In the genomic region with DNA sequence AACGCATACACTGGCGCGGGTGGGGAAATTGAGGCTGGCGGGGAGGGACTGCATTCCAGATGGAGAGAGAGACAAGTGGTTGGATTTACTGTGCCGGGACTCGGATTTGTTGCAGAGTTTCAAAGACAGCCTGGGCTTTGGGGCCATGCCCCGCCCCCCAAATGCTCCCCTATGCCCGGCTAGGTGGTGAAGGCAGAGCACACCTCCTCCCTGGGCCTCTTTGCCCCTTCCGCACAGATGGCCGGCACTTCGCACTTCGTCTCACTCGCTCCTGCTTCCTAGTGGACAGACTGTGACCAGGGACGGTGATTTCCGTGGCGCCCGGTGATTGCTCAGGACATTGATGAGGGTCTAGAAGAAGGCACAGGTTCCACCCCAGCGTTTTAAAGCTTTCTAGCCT, we compare ENCODE assay signal across 8 mouse cellular contexts. TPM values are rescaled to one million over a fixed set of nuclear protein-coding genes. Genes with fewer than 3 reads are reported as not detected.
A peak's percentile ranks its signal among the peaks of the same experiment; 100 is the strongest.
DNase-seq lines count a peak whose midpoint lies in the region; ATAC-seq lines count a peak whose summit lies in the region.

No protein-coding gene starts in this region.

- peak overlapping the region; percentile 83 for H3K9ac ChIP-seq in kidney, embryonic 16.5 days (replicated peaks; ENCODE audit: low read length)
- H3K9ac ChIP-seq in hindbrain, embryonic 12.5 days: peak overlapping the region; percentile 59

- H3K27me3 ChIP-seq in kidney, embryonic 16.5 days (ENCODE audit: insufficient read depth, low read length): peaks cover 5% of the 10 kb centered on the region; the same call in 1 of the 2 replicates
- H3K27me3 ChIP-seq in hindbrain, embryonic 12.5 days: peaks cover 66% of the 10 kb centered on the region

- H3K4me3 ChIP-seq in kidney, embryonic 16.5 days (ENCODE audit: low read length): peak overlapping the region; percentile 64
- H3K4me3 ChIP-seq in brown adipose tissue, adult 24 weeks (ENCODE audit: insufficient read depth, low read depth, low read length): peak overlapping the region; percentile 93
- H3K4me3 ChIP-seq in hindbrain, embryonic 12.5 days: peak overlapping the region; percentile 34

- peaks cover 76% of the 10 kb centered on the region for H3K4me1 ChIP-seq in kidney, embryonic 16.5 days (ENCODE audit: insufficient read depth, low read length)
- H3K4me1 ChIP-seq in brown adipose tissue, adult 24 weeks (ENCODE audit: control insufficient read depth, insufficient read depth, insufficient read length, low read length): peaks cover 16% of the 10 kb centered on the region
- peaks cover 41% of the 10 kb centered on the region for H3K4me1 ChIP-seq in hindbrain, embryonic 12.5 days

- peak; percentile 14; the same call in 1 of the 2 replicates for ATAC-seq in kidney, embryonic 16.5 days (ENCODE audit: low FRiP score, low TSS enrichment)
- ATAC-seq in hindbrain, embryonic 12.5 days (ENCODE audit: low FRiP score): 0 out of 2 replicates have a peak, but pooled peaks have one; percentile 17
- 0 out of 2 replicates have a peak, but pooled peaks have one; percentile 13 for ATAC-seq in neutrophil, adult 5-6 weeks (ENCODE audit: extremely low read depth, insufficient number of reproducible peaks, low FRiP score, poor library complexity, severe bottlenecking)

- no peaks in the 10 kb centered on the region for H3K36me3 ChIP-seq in kidney, embryonic 16.5 days (ENCODE audit: insufficient read depth, low read length)
- H3K36me3 ChIP-seq in hindbrain, embryonic 12.5 days: no peaks in the 10 kb centered on the region

- no peak for DNase-seq in kidney, postnatal 14 days
- DNase-seq in lung, adult 18-20 months: peak; percentile 64 to 75
- DNase-seq in layer of hippocampus, postnatal 14 days (ENCODE audit: low spot score in 2 of 2): no peak
- DNase-seq in right cerebral cortex, postnatal 36 days (ENCODE audit: low spot score in 2 of 2): no peak

- H3K9me3 ChIP-seq in kidney, embryonic 16.5 days (ENCODE audit: low read length): no peaks in the 10 kb centered on the region
- no peaks in the 10 kb centered on the region for H3K9me3 ChIP-seq in hindbrain, embryonic 12.5 days (replicated peaks)

- WGBS in kidney, embryonic 16.5 days: 1% methylated on average over 18 of the region's 18 CpGs
- WGBS in hindbrain, embryonic 12.5 days: 1% methylated on average over 18 of the region's 18 CpGs

- H3K4me2 ChIP-seq in kidney, embryonic 16.5 days (replicated peaks; ENCODE audit: low read depth, low read length): peak overlapping the region; percentile 95
- peak overlapping the region; percentile 68 for H3K4me2 ChIP-seq in hindbrain, embryonic 12.5 days (replicated peaks)

- H3K27ac ChIP-seq in kidney, embryonic 16.5 days (ENCODE audit: low read length): peak overlapping the region; percentile 92
- peak overlapping the region; percentile 100 for H3K27ac ChIP-seq in brown adipose tissue, adult 24 weeks (replicated peaks; ENCODE audit: low read depth, low read length)
- no peak overlapping the region for H3K27ac ChIP-seq in hindbrain, embryonic 12.5 days

RNA-seq across cellular contexts. Expression of gene Rapgef3, which starts 0.4 kb away (rescaled TPM):
- polyA plus RNA-seq in kidney, embryonic 16.5 days (2015; fragmentation: Nextera tagmentation; extraction: Ambion mirVana): 36.3 and 36.4 TPM in 2 replicates
- polyA plus RNA-seq in brown adipose tissue, adult 24 weeks (2012; ENCODE audit: insufficient read depth, insufficient read length, missing spikeins): 6.1 and 6.6 TPM in 2 replicates
- 9.1 and 10.7 TPM in 2 replicates for polyA plus RNA-seq in hindbrain, embryonic 12.5 days (2016; fragmentation: Nextera tagmentation; extraction: Ambion mirVana)
- total RNA-seq in neutrophil, adult 5-6 weeks (2017): 2.6 and 4.3 TPM in 2 replicates
- 10 to 100 TPM; 39.3 to 40.1 TPM for total RNA-seq in layer of hippocampus, postnatal 14 days (2021)

RNA-seq across cellular contexts. Expression of gene Slc48a1, which starts 10.1 kb away (rescaled TPM):
- polyA plus RNA-seq in kidney, embryonic 16.5 days (2015; fragmentation: Nextera tagmentation; extraction: Ambion mirVana): 81.7 and 81.9 TPM in 2 replicates
- 70.5 and 79.9 TPM in 2 replicates for polyA plus RNA-seq in brown adipose tissue, adult 24 weeks (2012; ENCODE audit: insufficient read depth, insufficient read length, missing spikeins)
- polyA plus RNA-seq in hindbrain, embryonic 12.5 days (2016; fragmentation: Nextera tagmentation; extraction: Ambion mirVana): 41.6 and 43.3 TPM in 2 replicates
- total RNA-seq in neutrophil, adult 5-6 weeks (2017): 20.8 and 23.7 TPM in 2 replicates
- 100 to 1,000 TPM; 131 to 147 TPM for total RNA-seq in layer of hippocampus, postnatal 14 days (2021)

RNA-seq across cellular contexts. Expression of gene Endou, which starts 37.1 kb away (rescaled TPM):
- 0.45 and 0.60 TPM in 2 replicates for polyA plus RNA-seq in kidney, embryonic 16.5 days (2015; fragmentation: Nextera tagmentation; extraction: Ambion mirVana)
- 0.63 and 2.0 TPM in 2 replicates for polyA plus RNA-seq in brown adipose tissue, adult 24 weeks (2012; ENCODE audit: insufficient read depth, insufficient read length, missing spikeins)
- 0.25 TPM in 2 replicates for polyA plus RNA-seq in hindbrain, embryonic 12.5 days (2016; fragmentation: Nextera tagmentation; extraction: Ambion mirVana)
- 2.9 and 3.7 TPM in 2 replicates for total RNA-seq in neutrophil, adult 5-6 weeks (2017)
- 1 to 10 TPM in 1 of 2 experiments, under 1 TPM in 1; 0.81 to 1.7 TPM for total RNA-seq in layer of hippocampus, postnatal 14 days (2021)

Comparison
In these comparisons a context has a peak if more than half of its experiments do, and no peak if none do; other contexts are left out.
1. H3K4me3 ChIP-seq: peak in every context shown above with its lines; median percentile 93 in brown adipose tissue, adult 24 weeks; 64 in kidney, embryonic 16.5 days; 34 in hindbrain, embryonic 12.5 days.
2. DNase-seq: peak in lung, adult 18-20 months (2 of 2); none in kidney, postnatal 14 days (single experiment), layer of hippocampus, postnatal 14 days (0 of 2) and right cerebral cortex, postnatal 36 days (0 of 2).
3. Peak in every context shown above with its lines, with median percentiles within 50 percentile points of each other: ATAC-seq.